Mouse (Mus musculus) mesoderm, embryonic 11.5 days (tissue): ENCODE data around the gene Rptor.

ENCODE experiments used
- DNase-seq: peaks from one replicate; pipeline ENCODE4 v3.0.0-alpha.2; 2012; ENCODE audit warnings: low read depth, low spot score

Rptor gene

DNA sequence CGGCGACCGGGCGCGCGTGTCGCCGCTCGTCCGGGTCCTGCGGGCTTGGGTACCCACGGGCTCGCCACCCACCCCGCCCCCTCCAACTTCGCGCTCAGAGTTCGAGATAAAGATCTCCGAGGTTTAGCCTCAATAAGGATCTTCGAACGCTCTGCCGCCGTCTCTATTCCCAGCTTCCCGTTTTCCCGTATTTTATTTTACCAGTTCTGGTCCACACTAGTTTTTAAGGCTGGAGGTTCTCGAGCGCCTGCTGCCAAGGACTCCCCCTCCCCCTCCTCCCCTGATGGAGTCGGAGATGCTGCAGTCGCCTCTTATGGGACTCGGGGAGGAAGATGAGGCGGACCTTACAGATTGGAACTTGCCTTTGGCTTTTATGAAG is 811 bp downstream of the Rptor start:
- DNase-seq = no peak

DNA sequence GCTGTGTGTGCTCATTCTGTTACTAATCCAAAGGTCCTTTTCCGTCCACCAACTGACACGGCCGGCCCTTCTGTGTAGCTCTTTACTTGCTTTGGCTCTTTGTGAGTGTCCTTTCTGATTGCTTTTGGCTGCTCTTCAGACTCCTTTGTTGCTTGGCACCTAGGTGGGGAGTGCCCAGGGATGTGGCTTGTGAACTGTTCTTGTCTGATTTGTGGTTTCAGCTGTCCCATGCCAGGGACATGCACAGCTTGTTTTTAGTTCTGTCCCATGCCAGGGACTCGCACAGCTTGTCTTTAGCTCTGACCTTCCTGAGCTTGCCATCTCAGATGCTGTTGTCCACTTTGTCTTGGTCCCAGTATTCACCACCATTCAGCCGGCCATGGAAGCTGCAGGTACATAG is 4.8 kb downstream of the Rptor start:
- no peak for DNase-seq

DNA sequence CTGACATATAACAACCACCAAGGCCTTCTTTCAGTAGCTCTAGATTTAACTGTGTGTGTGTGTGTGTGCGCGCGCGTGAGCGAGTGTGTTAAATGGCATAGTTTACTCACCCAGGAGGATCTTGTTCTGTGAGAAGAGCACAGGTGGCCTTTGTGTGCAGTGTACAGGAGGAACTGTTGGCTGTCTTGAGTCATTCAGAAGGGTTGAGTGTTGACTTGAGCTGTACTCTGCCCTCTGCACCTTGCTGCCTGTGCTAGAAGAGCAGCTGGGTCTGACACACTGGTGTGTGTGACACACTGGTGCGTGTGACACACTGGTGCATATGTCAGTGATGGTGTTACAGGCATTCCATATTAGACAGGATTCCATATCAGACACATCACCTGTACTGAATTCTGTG is 8.8 kb downstream of the Rptor start:
- no peak for DNase-seq

DNA sequence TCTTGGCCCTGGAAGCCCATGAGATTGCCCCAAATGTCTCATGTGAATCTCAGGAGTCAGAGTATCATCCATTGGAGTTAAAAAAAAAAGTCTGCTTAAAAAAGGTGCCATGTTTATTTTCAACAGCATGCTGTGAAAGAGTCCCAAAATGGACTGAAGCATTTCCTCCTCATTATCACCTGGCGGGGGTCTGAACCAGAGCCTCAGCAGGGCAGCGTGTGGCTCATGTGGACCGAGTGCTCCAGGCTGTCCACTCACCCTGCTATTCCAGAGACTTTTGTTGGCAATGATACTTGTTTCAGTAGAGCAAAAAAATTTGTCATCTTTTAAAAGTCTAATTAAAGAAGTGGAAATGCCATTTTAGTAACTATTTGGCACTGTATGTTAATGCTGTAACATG is 9.5 kb downstream of the Rptor start:
- no peak for DNase-seq

DNA sequence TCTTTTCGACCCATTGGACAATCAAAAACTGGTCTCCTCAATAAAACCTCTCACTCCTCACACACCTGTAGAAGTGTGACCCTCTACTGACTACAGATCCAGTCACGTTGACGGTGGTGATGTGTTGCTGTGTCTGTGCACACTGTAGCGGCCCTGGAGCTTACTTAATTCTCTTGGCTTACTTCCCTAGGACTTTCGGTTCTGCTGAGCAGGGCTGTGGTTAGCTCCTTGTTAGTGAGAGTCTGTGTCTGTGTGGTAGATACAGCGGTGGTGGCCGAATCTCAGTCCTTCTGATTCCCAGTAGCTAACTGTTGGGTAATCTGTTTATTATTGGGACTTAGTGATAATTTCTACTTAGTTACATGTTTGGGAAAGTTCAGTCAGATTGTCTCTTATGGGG is 12.4 kb downstream of the Rptor start:
- DNase-seq = no peak

DNA sequence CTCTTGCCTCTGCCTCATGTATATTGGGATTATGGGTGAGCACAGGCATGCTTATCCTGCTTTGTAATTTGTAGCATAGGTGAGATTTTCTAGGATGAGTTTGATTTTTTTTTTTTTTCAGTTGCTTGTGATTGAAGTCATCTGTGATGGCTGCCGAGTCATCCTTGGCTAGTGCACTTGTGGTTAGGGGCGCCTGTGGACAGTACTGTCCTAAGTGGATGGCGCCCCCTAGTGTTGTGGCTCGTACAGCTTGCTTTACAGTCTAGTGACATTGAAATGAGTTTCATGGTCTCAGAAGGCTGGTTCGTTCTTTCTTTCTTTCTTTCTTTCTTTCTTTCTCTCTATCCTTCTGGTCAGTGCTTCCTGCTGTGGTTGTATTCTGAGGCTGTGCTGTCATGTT is 16.1 kb downstream of the Rptor start:
- DNase-seq = peak; percentile 57

DNA sequence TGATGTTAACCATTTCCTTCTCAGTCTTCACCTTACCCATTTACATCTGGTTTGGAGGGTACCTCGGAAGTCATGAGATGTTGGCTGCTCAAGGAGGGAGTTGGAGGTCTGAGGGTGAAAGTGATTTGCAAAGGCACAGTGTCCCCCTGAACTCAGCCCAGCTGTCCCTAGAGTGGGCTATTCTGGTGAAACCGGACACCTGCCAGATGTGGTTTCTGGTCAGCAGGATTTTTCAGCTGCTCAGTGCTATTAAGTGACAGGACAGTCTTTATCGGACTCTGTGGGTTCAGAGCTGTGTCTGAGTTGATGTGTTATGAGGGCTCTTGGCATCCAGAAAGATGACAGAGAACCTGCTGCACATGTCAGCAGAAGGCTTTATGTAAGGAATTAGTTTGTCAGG is 18.6 kb downstream of the Rptor start:
- peak; percentile 54 for DNase-seq

DNA sequence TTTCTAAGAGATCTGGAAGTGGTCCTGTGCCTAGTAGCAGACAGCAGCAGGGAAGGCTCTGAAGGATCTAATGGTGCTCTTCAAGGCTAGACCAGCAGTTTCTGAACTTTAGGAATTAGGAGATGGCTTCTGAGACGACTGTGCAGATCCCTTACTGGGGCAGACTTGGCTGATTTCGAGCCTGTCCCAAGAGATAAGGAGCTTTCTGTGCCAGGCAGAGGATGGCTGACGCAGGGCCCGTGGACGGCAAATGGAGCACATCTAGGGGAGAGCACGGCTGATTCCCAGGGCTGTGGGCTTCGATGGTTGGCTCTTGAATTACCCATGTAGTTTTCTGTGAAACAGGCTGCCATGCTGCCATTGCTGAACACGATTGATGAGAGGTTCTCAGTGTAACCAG is 21.1 kb downstream of the Rptor start:
- DNase-seq = no peak

DNA sequence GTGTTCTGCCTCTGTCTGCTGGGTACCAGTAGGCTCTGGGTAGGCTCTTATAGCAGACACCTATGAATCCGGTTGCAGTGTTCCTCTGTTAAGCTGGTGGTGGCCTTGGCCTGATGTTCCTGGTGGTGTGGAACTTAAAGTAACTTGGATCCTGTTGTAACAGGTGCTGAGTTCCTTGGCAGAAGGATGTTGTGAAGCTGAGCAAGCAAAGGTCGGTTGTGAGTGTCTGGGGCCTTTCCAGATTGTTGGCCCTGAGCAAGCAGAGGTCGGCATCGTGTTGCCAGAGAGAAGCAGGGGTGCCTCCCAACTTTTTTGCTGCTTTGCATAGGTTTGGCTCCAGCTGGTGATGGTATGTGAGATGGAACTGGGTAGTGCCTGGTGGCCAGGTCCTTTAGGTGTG is 21.7 kb downstream of the Rptor start:
- DNase-seq = no peak

DNA sequence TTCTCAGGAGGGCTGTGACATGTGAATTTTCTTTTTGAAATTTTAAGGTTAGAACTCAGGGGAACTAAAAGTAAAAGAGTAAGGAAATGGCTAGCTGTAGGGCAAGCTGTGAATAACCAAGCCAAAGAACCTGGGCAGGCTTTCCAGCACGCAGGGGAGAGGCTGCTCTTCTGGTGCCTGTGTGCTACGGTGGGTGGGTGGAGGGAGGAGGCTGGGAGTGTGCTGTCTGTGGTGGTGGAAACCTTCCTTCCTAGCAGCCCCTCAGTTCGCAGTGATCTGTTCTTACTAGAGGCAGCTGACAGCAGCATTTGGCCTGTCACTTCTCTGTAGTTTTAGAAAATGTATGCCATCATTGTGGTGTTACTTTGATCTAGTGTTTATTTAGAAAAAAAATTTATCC is 22.2 kb downstream of the Rptor start:
- no peak for DNase-seq

DNA sequence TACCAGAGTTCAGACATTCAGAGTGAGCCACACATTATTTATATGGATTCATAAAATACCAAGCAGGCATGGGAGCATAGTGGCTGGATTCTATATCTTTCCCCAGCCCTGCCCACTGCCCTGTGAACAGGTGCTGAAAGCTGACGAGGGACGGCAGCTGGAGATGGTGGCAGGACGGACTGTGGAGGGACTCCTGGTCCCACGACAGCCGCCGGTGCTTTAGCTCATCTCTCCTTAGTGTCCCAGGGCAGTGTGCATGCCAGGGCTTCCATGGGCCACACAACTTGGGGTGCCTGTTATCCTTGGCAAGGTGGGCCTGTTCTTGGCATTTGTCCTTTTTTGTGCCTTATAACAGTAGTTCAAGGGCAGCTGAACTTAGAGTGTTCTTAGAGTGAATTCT is 22.8 kb downstream of the Rptor start:
- no peak for DNase-seq

DNA sequence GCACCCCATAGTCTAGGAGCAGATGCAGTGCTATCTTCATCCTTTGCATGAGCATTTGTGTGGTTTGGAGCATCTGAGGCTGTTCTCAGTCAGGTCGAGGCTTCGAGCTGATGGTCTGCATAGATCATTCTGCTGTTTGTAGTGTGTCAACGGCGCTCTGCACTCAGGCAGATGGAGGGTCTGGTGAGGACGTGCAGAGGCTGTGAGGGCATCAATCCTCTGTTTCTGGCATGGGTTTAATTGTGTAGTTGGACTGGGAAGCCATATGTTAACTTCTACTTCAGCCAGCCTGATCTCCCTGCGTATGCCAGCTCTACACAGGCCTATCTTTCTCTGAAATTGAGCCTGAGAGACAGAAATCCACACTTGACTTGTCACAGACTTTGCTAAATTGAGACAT is 23.2 kb downstream of the Rptor start:
- peak; percentile 26 for DNase-seq

DNA sequence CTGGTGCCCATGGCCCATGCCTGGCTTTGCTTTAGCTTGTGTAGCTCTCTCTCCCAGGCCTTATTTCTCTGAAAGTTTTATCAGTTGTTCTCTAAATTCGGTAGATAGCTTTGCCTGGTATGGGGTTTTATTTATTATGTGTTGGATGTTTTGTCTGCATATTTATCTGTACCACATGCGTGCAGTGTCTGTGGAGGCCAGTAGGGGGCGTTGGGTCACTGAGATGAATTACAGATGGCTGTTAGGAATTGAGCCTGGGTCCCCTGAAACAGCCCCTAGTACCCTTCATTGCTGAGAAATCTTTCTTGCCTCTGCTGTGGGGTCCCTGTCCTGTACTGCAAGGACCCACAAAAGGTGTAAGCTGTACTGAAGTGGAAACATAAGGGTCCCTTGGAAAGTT is 24.5 kb downstream of the Rptor start:
- DNase-seq = no peak

DNA sequence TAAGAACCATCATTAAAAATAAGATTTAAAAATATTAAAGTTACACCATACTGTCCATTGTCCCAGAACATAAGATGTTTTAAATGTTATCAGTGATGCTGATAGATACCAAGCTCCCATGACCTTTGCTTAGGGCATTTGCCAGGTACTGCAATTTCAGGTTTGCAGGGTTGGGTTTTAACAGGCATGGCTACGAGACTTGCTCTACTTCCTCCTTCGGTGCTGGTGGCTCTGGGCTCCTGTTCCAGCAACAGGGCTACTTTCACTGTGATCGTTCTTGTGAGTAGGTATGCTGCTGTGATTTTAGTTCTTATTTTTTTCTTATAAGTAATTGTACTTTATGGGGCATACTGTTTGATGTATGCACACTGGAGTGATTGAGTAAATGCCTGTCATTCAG is 26.4 kb downstream of the Rptor start:
- no peak for DNase-seq

DNA sequence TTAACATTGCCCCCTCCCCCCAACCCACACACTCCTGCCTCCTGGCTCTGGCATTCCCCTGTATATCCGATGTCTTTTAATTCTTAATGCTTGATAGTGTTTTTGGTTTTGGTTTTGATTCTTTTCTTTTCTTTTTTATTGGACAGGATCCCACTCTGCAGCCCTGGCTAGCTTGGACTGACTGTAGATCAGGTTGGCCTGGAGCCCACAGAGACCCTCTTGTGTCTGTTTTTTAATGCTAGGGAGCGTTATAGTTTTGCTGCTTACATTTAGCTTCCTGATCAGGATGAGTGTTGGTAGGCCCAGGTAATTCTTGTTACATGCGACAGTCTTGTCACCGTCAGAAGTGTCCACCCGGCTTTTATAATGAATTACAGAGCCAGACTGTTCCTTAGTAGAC is 27.6 kb downstream of the Rptor start:
- no peak for DNase-seq

DNA sequence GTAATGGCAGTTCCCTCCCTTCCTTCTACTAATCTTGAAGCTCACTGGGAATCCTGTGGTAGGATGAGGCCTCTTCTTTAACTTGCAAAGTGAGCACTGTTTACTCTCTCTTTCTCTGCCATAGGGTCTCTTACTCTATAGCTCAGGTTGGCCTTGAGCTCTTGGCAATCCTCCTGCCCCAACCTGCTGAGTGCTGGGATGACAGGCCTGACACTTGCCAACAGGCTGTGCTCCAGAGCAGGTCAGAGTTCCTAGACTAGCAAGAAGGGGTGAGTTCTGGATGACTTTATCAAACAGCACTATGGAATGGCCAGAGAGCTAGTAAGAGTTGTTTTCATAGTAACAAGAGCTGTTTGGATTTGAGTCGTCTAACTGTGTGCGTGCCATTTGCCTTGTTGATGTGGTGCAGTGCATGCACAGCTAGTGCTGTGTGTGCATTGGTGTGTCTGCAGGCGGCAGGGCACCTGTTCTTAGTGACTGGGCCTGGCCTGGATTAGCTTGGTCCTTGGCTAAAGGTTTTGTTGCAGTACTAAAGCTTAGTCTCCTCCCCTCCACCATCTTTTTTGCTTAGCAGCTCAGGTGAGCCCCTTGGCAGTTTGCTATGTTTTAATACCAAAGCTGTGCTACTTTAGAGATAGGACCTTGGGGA is 28.6 kb downstream of the Rptor start:
- no peak for DNase-seq

DNA sequence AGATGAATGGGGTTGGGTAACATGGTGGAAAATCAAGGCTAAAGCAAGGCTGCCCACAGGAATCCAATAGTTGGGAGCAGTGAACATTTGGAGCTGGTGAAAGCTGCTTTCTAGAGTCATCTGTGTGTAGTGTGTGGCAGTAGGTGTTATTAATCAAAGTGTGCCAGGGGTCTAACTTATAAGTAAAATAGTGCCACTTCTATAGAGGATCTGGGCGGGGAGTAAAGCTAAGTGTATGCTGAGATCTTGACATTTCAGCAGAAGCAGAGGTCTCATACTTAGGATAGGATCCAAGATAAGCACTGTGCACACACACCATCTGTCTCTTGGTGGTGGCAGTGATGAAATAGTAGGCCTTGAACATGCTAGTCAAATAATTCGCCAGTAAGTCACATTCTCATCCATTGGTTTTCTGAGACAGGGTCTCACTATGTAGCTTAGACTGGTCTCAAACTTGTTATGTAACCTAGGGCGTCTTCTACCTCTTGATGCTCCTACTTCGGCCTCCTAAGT is 33.7 kb downstream of the Rptor start:
- no peak for DNase-seq

DNA sequence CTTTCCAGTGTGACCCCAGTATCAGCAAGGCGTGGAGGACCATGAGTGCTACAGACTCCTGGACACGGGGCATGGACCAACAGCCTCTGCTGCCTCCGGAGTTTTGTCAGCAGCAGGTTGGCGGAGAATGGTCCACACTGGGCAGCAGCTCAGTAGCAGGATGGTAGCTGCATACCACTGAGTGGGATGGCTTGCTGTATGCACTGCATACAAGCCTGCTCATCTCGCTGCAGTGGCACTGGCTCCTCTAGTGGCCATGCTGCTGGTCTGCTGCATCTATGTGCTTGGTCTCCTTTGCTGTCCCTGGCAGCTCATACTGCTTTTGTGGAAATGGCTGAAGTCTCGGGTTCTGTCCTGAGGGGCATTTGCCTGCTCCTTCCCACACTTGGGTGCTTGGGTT is 34.8 kb downstream of the Rptor start:
- no peak for DNase-seq

DNA sequence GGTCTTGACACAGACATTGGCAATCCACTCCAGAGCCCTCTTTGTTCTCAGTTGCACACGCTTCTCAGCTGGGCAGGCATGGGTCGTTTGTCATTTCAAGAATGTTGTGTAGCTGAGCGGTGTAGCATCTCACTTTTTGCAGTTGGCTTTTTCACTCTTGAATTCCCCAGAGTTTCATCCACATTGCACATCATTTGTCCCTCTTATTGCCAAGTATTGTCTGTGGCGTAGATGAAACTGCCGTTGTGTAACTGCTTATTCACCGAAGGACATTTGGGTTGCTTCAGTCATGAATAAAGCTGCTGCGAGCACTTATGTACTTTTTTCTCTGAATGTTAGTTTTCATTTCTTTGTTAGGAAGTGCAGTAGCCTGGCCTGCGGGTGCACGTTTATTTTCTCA is 37.8 kb downstream of the Rptor start:
- no peak for DNase-seq

DNA sequence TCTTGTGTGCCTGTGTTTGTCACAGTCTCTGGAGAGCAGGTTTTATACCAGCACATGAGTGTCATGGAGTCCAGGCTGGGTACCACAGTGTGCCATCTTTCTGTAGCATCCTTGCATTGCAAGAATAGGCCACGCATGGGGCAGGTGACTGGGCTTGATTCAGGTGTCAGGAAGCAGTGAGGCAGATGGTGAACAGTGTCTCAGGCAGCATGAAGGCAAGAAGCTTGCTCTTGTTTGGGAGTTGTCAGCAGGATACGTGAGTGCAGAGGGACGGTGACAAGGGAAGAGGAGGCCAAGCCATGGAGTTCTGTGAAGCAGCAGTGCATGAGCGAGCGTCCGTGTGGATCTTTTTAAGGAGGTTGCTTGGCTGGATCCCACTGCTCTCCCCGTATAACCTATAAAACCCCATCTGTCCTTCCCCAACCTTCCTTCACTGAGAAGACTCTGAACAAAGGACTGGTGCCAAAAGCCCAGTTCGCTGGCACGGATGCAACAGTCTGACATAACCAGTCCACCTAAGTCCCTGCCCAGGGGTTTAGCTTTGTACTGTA is 39.2 kb downstream of the Rptor start:
- DNase-seq = no peak

DNA sequence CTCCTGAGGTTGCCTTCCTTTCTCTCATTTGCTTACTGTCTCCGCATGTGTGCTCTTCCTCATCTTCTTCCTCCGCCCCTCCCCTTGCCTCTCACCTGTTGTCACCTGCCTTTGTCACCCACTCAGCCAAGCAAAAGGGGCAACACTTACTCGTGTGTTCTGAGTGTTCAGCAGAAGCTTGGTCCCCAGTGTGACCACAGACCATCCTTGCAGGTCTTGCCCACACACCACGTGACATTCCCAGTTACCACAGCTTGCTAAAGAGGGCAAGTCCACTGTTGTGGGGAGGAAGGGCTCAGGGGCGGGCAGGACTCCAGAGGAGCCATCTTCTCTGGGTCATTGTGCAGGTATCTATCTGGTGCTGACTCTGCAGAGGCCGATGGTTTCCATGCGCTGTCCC is 40.6 kb downstream of the Rptor start:
- DNase-seq = no peak

DNA sequence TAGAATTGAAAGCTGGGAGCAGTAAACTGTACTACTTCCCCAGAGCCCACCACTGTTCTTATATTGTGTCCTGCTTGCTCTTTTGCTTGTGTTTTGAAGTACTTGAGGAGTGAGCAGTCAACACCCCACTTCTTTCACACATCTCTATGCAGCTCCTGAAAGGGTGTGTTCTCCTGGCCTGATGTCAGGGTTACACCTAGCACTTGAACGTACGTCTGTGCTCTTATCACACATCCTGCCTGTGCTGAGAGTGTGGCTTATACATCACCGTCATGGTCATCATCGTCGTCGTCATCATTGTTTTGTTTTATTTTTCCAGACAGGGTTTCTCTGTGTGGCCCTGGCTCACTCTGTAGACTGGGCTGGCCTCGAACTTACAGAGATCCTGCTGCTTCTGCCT is 41.4 kb downstream of the Rptor start:
- no peak for DNase-seq

DNA sequence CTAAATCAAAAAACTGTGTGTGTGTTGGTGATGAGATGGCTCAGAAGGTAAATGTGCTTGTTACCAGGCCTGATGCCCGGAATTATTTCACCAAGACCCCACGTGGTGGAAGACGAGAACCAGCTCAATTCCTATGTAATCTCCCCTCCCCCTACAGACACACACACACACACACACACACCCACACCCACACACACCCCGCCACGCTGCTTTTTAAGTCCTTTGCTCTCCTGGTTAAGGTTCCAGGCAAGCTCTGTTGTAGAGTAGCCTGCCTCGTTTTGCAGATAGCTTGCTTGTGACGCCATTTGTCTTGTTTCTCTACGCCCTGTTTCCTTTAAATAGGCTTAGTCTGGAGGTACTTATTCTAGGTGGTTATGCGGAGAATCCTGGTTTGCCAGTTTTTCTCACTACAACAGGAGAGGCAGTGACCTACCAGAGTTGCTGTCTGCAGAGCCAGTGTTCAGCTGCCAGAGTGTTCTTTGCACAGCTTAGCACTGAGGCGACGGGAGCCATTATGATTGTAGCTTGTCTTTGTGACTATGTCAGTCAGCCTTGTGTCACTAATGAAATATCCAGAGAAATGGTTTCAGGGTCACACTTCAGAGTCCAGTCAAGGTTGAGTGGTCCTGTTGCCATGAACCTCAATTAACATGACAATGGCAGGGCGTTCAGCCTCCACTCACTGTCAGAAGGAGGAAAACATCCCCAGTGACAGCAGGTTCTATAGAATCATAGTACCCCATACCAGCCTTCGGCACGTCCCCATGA is 42.1 kb downstream of the Rptor start:
- DNase-seq = no peak
